Mouse (Mus musculus): ENCODE measurements around the gene Bhmt. TPM values are rescaled to one million over a fixed set of nuclear protein-coding genes. Genes with fewer than 3 reads are reported as not detected.

Bhmt gene
- 0.32 TPM for total RNA-seq (2023)

GRCm38 (mm10) chr13:93637282-93638245 lies at the start of gene Bhmt:
Bhmt (minus strand) TSS chr13:93637961.

DNA sequence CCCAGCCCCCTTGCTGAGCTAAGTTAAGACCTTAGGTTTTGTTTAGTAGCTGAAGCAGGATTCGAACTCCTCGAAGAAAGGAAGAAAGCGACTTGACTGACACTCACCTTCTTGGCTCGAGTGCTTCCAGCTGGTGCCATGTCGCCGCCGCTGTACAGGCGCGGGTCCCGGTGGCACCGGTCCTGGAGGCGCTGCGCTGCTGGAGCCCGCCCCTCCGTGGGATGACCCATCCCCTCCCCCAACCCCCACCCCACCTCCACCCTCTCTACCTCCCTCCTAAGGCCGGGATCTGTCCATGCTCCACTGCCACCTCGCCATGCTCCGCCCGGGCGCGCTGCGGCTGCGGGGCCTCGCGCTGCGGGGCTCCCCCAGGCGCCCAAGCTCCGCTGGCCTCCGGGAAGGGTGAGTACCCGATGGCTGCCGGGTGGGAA lies 36.4 kb upstream of the Bhmt start, which contains the start of the genes Bhmt2 and Dmgdh:
Bhmt2 (minus strand) TSS at position 172 of the 431 bp plus-strand sequence.
Dmgdh (plus strand) TSS at position 303 of the 431 bp plus-strand sequence.

Other genes starting within 250 kb of the Bhmt start
- 157 TPM for gene Jmy, start 138.2 kb downstream of the Bhmt start, total RNA-seq (2023)
- gene Bhmt2, start 36.3 kb upstream of the Bhmt start, total RNA-seq (2023), result not detected
- not detected for gene Dmgdh, start 36.5 kb upstream of the Bhmt start, total RNA-seq (2023)
- 13.2 TPM for gene Arsb, start 133.7 kb upstream of the Bhmt start, total RNA-seq (2023)